Mouse (Mus musculus) heart, embryonic 14.5 days (tissue): ENCODE data around the gene Jak2. TPM values are rescaled to one million over a fixed set of nuclear protein-coding genes. Genes with fewer than 3 reads are reported as not detected.

ENCODE experiments used
- ATAC-seq: fragments of 200-750 bp; cut with Nextera tagmentation; 2 replicates; pipeline ENCODE4 v1.8.0; 2017; ENCODE audit warnings: low read depth, moderate TSS enrichment; ENCODE audit not compliant: insufficient number of reproducible peaks, insufficient read depth, low FRiP score
- H3K27ac ChIP-seq, 2 experiments: fragments of 200-500 bp in 1 of 2; fragments of 300-500 bp in 1 of 2; sonication (generic) in 1 of 2; replicated peaks in 1 of 2; 2 replicates each; pipeline ENCODE4 v1.5.1; 2012 to 2014; ENCODE audit warnings: low read depth in 2 of 2, low read length in 2 of 2, control low read depth in 1 of 2, mild to moderate bottlenecking in 1 of 2, mixed read lengths in 1 of 2; ENCODE audit not compliant: control insufficient read depth in 1 of 2, insufficient read depth in 1 of 2
- H3K27me3 ChIP-seq: fragments of 300-500 bp; sonication (generic); 2 replicates; pipeline ENCODE4 v1.6.1; 2014; ENCODE audit warnings: mild to moderate bottlenecking, low read length, control low read depth; ENCODE audit not compliant: control insufficient read depth, insufficient read depth
- H3K36me3 ChIP-seq: fragments of 300-500 bp; sonication (generic); 2 replicates; pipeline ENCODE4 v1.6.1; 2014; ENCODE audit warnings: mild to moderate bottlenecking, control low read depth, low read length, mixed read lengths; ENCODE audit not compliant: control insufficient read depth, insufficient read depth
- H3K4me1 ChIP-seq, 2 experiments: fragments of 200-500 bp in 1 of 2; fragments of 300-500 bp in 1 of 2; sonication (generic) in 1 of 2; 2 replicates each; pipeline ENCODE4 v1.6.1; 2012 to 2014; ENCODE audit warnings: low read length in 2 of 2, control low read depth in 1 of 2, mixed read lengths in 1 of 2; ENCODE audit not compliant: control insufficient read depth in 2 of 2, insufficient read depth in 2 of 2
- H3K4me2 ChIP-seq: fragments of 300-500 bp; sonication (generic); 2 replicates; pipeline ENCODE4 v1.6.1; 2014; ENCODE audit warnings: mild to moderate bottlenecking, low read length
- H3K4me3 ChIP-seq, 2 experiments: fragments of 200-500 bp in 1 of 2; fragments of 300-500 bp in 1 of 2; sonication (generic) in 1 of 2; 2 replicates each; pipeline ENCODE4 v1.5.1; 2012 to 2014; ENCODE audit warnings: low read length in 2 of 2, mild to moderate bottlenecking in 2 of 2, control low read depth in 1 of 2, low read depth in 1 of 2, moderate library complexity in 1 of 2; ENCODE audit not compliant: control insufficient read depth in 1 of 2, insufficient read depth in 1 of 2
- H3K9ac ChIP-seq: fragments of 300-500 bp; sonication (generic); 2 replicates; pipeline ENCODE4 v1.6.1; 2014; ENCODE audit warnings: mild to moderate bottlenecking, low read length
- H3K9me3 ChIP-seq: fragments of 300-500 bp; sonication (generic); 2 replicates; pipeline ENCODE4 v1.6.1; 2016; ENCODE audit warnings: low read length, control low read depth; ENCODE audit not compliant: control insufficient read depth
- WGBS: fragments of 180-500 bp; shearing (Covaris S2); extraction: QIAGEN DNeasy Blood & Tissue Kit; methylation state at CpG from one replicate; pipeline ENCODE4 v1.1.7; 2014; 5-methylcytosine and 5-hydroxymethylcytosine counted together
- polyA plus RNA-seq: library from polyadenylated mRNA; unstranded; fragments of >200 nt; fragmentation: Nextera tagmentation; extraction: Ambion mirVana; gene quantifications from 2 replicates; pipeline ENCODE4 v1.2.1, GENCODE M21; 2014

Gene Jak2
- polyA plus RNA-seq = 11.1 and 11.5 TPM in 2 replicates

DNA sequence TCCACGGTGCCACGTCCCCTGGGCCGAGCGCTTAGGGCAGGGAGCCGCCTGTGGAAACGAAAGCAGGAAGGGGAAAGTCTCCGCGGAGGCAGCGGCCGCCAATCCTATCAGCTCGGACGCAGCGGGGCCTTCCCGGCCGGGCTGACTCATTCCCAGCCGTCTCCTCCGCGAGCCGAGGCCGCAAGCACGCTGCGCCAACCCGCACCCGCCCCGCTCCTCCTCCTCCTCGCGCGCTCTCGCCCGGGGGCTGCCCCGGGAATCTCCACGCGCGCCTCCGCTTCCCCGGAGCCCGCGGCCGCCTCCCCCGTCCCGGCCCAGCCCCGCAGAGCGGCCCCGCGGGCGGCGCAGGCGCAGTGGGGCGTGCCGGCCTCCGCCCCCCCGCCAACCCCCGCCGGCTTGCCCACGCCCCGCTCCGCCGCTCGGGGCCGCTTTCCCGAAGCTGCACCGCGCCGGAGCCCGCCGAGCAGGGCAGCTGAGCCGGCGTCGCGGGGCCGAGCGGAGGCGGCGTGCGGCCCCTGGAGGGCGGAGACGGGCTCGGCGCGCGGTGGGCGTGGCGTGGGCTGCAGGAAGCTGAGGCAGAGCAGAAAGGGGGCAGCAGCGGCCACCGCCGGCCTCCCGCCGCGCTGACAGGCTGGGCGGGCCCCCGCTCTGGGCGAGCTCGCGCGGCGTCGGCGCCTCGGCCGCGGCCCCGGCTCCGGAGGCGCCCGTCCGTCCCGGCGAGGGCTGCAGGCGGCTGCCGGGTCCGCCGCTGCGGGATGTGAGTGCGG is at the start of gene Jak2:
Gene Jak2, plus strand, starts transcription at position 638 of the 767 bp plus-strand sequence.
- peak within 1 kb of the TSS; percentile 97 for H3K9ac ChIP-seq
- WGBS = under 1% methylated on average over 73 of the region's 114 CpGs
- H3K27ac ChIP-seq = peak within 1 kb of the TSS; percentile 98
- peak; percentile 94 for ATAC-seq
- peak within 1 kb of the TSS; percentile 77 to 95 for H3K4me3 ChIP-seq
- peaks cover 0 to 30% of the 10 kb centered on the region in 2 experiments; a peak in 3 of 4 replicates for H3K4me1 ChIP-seq
- H3K36me3 ChIP-seq = no peaks in the 10 kb centered on the region
- peak within 1 kb of the TSS; percentile 90 for H3K4me2 ChIP-seq
- peaks cover 2% of the 10 kb centered on the region; the same call in 1 of the 2 replicates for H3K9me3 ChIP-seq
- H3K27me3 ChIP-seq = no peaks in the 10 kb centered on the region

DNA sequence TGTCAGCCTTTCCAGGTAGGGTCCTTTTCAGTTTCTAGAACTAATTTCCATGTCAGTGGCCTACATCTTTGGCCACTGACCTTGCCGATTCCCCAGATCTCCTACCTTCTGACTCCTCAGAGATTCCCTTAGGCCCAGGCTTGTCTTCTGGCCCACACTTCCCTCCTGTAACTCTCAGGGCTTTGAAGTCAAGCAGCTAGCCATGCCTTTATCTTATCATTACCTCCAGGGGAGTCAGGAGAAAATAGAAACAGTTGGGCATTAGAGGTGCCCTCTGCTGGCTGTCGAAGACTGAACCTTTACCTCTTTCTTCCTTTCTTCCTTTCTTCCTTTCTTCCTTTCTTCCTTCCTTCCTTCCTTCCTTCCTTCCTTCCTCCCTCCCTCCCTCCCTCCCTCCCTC is 48.3 kb upstream of the Jak2 start:
- WGBS = 4% methylated on average over 2 of the region's 2 CpGs
- no peak overlapping the region for H3K27ac ChIP-seq
- H3K4me1 ChIP-seq = peaks cover 3 to 7% of the 10 kb centered on the region in 2 experiments; a peak in 3 of 4 replicates
- H3K4me3 ChIP-seq = no peak overlapping the region
- H3K27me3 ChIP-seq = no peaks in the 10 kb centered on the region
- no peaks in the 10 kb centered on the region for H3K9me3 ChIP-seq
- no peaks in the 10 kb centered on the region for H3K36me3 ChIP-seq
- H3K9ac ChIP-seq = no peak overlapping the region
- no peak overlapping the region for H3K4me2 ChIP-seq
- no peak for ATAC-seq

DNA sequence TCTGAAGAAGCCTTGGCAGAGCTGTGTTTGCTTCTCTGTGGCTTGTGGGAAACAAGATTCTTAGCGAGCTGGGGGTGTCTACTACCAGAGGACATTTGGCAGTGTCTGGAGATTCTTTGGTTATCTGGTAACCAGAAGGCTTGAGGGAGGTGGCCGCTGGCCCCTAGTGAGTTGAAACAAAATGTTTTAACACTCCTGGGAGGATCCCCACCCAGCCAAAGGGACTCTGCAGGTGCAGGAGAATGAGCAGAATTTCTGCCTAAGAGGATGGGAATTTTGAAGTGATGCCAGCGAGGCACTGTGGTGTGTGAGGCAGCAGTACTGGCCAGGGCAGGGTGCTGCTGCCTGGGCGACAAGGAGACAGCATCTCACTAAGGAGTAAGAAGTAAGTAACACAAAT is 47.0 kb upstream of the Jak2 start:
- peaks cover 3 to 7% of the 10 kb centered on the region in 2 experiments; a peak in 3 of 4 replicates for H3K4me1 ChIP-seq
- WGBS = 33% methylated on average over 4 of the region's 4 CpGs
- H3K9ac ChIP-seq = no peak overlapping the region
- no peak overlapping the region for H3K4me3 ChIP-seq
- H3K27ac ChIP-seq = no peak overlapping the region
- H3K36me3 ChIP-seq = no peaks in the 10 kb centered on the region
- H3K27me3 ChIP-seq = no peaks in the 10 kb centered on the region
- ATAC-seq = no peak
- no peaks in the 10 kb centered on the region for H3K9me3 ChIP-seq
- no peak overlapping the region for H3K4me2 ChIP-seq

DNA sequence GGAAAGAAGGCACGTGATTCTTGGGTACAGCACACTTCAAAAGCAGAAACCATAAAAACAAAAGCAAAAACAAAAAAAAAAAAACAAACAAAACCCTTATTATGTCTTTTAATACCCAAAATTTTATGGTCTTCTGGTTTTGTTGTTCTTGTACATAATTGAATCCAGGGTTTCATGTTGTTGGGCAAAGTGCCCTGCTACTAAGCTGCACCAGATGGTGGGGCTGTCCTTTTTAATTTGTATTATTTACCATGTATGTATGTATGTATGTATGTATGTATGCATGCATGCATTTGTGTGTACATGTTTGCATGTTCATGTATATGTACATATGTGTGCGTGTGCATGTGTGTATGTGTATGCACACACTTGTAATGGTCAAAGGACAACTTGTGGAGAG is 46.4 kb upstream of the Jak2 start:
- Histone ChIP-seq H3K36me3 (no peaks in the 10 kb centered on the region), H3K9me3 (no peaks in the 10 kb centered on the region), H3K27me3 (no peaks in the 10 kb centered on the region), H3K4me3 (no peak overlapping the region), H3K4me1 (peaks cover 3 to 7% of the 10 kb centered on the region in 2 experiments; a peak in 3 of 4 replicates), H3K4me2 (no peak overlapping the region), H3K9ac (no peak overlapping the region), H3K27ac (no peak overlapping the region)
- WGBS = 90% methylated on average over 2 of the region's 2 CpGs
- no peak for ATAC-seq

DNA sequence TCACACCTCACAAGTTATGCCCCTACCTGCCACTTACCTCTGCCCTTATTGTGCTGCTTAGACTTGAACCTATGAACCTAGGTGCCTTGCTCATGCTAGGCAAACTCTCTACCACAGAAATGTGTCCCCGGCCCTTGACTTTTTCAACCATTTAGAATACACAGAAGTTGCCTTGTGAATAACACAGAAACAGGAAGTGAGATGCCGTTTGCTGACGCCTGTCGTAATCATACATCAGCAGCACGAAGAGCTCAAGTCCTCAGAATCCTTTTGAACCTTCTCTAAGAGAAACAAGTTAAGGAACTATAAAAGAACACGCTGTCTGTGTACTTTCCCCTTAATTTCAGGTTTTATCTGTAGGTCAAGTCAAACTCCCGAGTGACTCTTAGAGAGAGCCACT is 41.7 kb upstream of the Jak2 start:
- Histone ChIP-seq H3K9me3 (no peaks in the 10 kb centered on the region), H3K27ac (no peak overlapping the region), H3K36me3 (no peaks in the 10 kb centered on the region), H3K4me1 (no peaks in the 10 kb centered on the region), H3K4me3 (no peak overlapping the region), H3K9ac (no peak overlapping the region), H3K4me2 (no peak overlapping the region), H3K27me3 (no peaks in the 10 kb centered on the region)
- WGBS = 85% methylated on average over 7 of the region's 7 CpGs
- no peak for ATAC-seq

DNA sequence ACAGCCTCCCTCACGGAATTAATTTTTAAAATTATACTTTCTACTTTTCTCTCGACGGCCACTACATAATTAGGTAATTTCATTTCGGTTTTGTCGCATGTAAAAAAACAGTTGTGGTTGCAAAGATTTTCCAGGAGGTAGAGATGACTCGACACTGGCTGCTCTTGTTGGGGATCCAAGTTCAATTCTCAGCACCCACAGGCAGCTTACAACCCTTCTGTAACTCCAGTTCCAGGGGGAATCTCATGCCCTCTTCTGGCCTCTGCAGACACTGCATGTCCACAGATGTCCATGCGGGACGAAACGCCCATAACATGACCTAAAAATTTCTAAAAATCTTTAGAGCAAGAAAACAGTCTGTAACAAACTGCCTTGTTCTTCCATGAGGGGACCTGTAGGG is 41.3 kb upstream of the Jak2 start:
- Histone ChIP-seq H3K27ac (no peak overlapping the region), H3K4me1 (no peaks in the 10 kb centered on the region), H3K9ac (no peak overlapping the region), H3K9me3 (no peaks in the 10 kb centered on the region), H3K36me3 (no peaks in the 10 kb centered on the region), H3K27me3 (no peaks in the 10 kb centered on the region), H3K4me3 (no peak overlapping the region), H3K4me2 (no peak overlapping the region)
- 90% methylated on average over 9 of the region's 9 CpGs for WGBS
- ATAC-seq = no peak

DNA sequence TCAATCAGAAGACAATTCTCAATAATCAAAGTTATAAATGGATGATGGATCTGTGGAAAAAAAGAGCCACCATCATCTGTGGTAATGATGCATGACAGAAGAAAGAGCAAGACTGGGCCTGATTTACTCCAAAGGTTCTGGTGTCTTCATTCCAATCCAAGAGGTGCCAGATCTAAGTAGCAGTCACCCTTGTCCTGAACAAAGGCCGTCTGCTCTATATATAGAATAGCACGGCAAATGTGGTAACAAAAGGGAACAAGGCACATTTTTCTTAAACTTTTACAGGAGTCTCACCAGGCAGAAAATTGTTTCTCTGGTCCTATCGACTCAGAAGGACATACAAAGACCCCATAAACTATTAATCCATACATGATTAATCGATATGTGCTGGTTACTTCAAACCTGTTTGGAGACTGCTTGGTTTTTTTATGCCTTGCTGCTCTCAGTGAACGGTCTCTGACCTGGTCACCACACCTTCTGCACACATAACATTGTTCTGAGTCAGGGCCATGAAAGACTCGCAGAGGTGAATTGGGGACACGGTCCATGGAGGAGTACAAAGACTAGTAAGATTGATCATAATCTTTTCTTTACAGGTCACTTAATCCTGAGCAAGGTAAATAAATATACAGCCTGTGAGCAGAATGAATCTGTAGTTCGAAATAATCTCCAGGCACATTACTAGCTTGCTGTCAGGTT is 35.7 kb upstream of the Jak2 start:
- H3K9ac ChIP-seq = no peak overlapping the region
- H3K27me3 ChIP-seq = no peaks in the 10 kb centered on the region
- ATAC-seq = no peak
- no peak overlapping the region for H3K27ac ChIP-seq
- WGBS = 56% methylated on average over 8 of the region's 8 CpGs
- no peaks in the 10 kb centered on the region for H3K36me3 ChIP-seq
- H3K4me3 ChIP-seq = no peak overlapping the region
- peaks cover 0 to 4% of the 10 kb centered on the region in 2 experiments; a peak in 2 of 4 replicates for H3K4me1 ChIP-seq
- no peaks in the 10 kb centered on the region for H3K9me3 ChIP-seq
- no peak overlapping the region for H3K4me2 ChIP-seq
